Mouse (Mus musculus) frontal cortex, postnatal 25 days (tissue): ENCODE results near the gene Chit1.

ENCODE experiments used
- DNase-seq, 2 experiments: peaks; one replicate each; pipeline ENCODE4 v3.0.0; 2022; ENCODE audit warnings: low spot score in 2 of 2

Gene Chit1

GRCm38 (mm10) chr1:134110979-134111378 is at the start of gene Chit1:
Chit1 (plus strand) TSS chr1:134111242.
- DNase-seq: no peak

GRCm38 (mm10) chr1:134061915-134062314 is 49.1 kb upstream of the Chit1 start:
- DNase-seq: no peak

- no peak for DNase-seq
These were observed 48.5 kb upstream of the Chit1 start for GRCm38 (mm10) chr1:134062411-134063085.

GRCm38 (mm10) chr1:134063086-134063772 is 47.8 kb upstream of the Chit1 start:
- DNase-seq: no peak

GRCm38 (mm10) chr1:134063773-134064125 is 47.3 kb upstream of the Chit1 start:
- no peak for DNase-seq

GRCm38 (mm10) chr1:134064296-134064831 is 46.7 kb upstream of the Chit1 start:
- no peak for DNase-seq

GRCm38 (mm10) chr1:134065241-134065809 is 45.7 kb upstream of the Chit1 start:
- DNase-seq: no peak

GRCm38 (mm10) chr1:134066554-134066953 is 44.5 kb upstream of the Chit1 start:
- DNase-seq: no peak

GRCm38 (mm10) chr1:134067143-134067619 is 43.9 kb upstream of the Chit1 start:
- no peak for DNase-seq

- DNase-seq: no peak
These were observed 40.9 kb upstream of the Chit1 start for GRCm38 (mm10) chr1:134070099-134070669.

GRCm38 (mm10) chr1:134071411-134072018 is 39.5 kb upstream of the Chit1 start:
- no peak for DNase-seq

GRCm38 (mm10) chr1:134073061-134073564 is 37.9 kb upstream of the Chit1 start:
- no peak for DNase-seq

- no peak for DNase-seq
These were observed 37.4 kb upstream of the Chit1 start for GRCm38 (mm10) chr1:134073658-134074057.

GRCm38 (mm10) chr1:134074184-134074583 is 36.9 kb upstream of the Chit1 start:
- no peak for DNase-seq

GRCm38 (mm10) chr1:134074606-134075005 is 36.4 kb upstream of the Chit1 start:
- no peak for DNase-seq

- DNase-seq: no peak
These were observed 35.5 kb upstream of the Chit1 start for GRCm38 (mm10) chr1:134075532-134075931.

GRCm38 (mm10) chr1:134076789-134077188 is 34.3 kb upstream of the Chit1 start:
- DNase-seq: no peak

GRCm38 (mm10) chr1:134077389-134078060 is 33.5 kb upstream of the Chit1 start:
- no peak for DNase-seq

GRCm38 (mm10) chr1:134078061-134078795 is 32.8 kb upstream of the Chit1 start:
- DNase-seq: no peak

GRCm38 (mm10) chr1:134078802-134079476 is 32.1 kb upstream of the Chit1 start, which contains the start of gene Btg2:
Btg2 (minus strand) TSS chr1:134079120.
- peak; percentile 86 to 90 for DNase-seq
